Mouse (Mus musculus) spleen, embryonic (tissue): Measurements from ENCODE around the gene Crlf1.

Experiments
- CTCF ChIA-PET: fragments of 350-600 bp; sonication (Branson Sonifier 250); formaldehyde crosslinking; loops from one replicate; lab custom pipeline; 2022; lab: Charles Lee

Gene Crlf1

DNA sequence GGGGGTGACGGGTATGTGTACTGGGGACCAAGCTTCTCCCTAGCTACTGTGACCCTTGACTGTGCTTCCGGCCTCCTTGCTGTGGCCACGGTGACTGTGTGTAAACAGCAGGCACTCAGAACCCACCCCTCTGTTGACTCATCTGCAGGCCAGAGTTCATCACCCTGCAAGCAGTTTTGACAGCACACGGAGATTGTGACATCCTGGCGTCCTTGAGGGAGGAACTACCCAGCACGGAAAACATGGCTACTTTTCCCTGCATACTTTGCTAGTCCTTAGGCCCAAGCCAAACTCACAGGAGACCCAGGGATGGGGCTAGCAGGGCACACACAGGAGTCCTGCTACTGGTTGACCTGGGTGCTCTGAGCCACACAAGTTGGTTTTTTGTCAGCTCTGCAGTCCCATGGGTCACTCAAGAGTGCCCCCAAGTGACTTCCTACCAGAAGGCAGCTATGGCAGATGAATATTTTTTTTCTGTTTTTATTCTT is 51.3 kb downstream of the Crlf1 start:
- CTCF ChIA-PET = interaction anchor here (0.7 kb wide), 1 partner anchor 64 kb away, joined by 5 read pairs; no protein-coding TSS in a partner anchor

DNA sequence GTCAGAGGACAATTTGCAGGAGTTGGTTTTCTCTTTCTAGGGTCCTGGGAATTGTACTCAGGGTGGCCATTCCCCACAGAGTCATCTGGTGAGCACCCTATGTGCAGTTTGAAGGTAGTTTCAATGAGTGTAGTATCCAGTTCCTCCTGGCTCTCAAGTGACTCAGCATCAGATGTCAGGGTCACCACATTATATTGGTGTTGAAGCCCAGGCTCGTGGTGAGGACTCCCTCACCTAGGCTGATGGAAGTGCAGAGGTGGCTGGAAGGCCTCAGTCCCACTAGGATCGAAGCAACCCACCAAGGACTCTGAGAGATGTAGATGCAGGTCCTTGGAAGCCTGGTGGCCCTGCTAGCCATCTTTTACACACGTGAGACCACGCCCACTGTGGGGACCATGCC is 53.5 kb downstream of the Crlf1 start:
- CTCF ChIA-PET = no interaction called here

DNA sequence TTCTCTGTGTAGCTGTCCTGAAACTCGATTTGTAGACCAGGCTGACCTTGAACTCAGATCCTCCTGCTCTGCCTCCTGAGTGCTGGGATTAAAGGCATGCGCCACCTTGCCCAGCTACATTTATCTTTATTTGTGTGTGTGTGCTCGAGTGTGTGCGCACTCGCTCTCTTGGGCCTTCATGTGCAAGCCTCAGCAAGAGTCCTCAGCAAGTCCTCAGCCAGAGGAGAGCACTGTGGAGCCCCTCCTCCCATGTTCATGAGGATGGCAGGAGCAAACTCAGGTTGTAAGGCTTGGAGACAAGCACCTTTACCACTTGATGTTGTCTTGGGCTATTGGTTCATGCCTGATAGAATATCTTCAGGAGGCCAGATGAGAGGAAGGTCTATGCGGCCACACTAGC is 54.8 kb downstream of the Crlf1 start:
- CTCF ChIA-PET = interaction anchor here (0.6 kb wide), 1 partner anchor 11 kb away, joined by 3 read pairs; no protein-coding TSS in a partner anchor

GRCm38 (mm10) chr8:70549412-70550184 is 56.6 kb downstream of the Crlf1 start:
- CTCF ChIA-PET = interaction anchor here (0.5 to 0.7 kb wide), 3 partner anchors 18 to 253 kb away, joined by 3 to 4 read pairs (median 3); no protein-coding TSS in a partner anchor

GRCm38 (mm10) chr8:70551558-70552161 is 58.7 kb downstream of the Crlf1 start:
- CTCF ChIA-PET = interaction anchor here (0.6 kb wide), 1 partner anchor 23 kb away, joined by 8 read pairs; no protein-coding TSS in a partner anchor

DNA sequence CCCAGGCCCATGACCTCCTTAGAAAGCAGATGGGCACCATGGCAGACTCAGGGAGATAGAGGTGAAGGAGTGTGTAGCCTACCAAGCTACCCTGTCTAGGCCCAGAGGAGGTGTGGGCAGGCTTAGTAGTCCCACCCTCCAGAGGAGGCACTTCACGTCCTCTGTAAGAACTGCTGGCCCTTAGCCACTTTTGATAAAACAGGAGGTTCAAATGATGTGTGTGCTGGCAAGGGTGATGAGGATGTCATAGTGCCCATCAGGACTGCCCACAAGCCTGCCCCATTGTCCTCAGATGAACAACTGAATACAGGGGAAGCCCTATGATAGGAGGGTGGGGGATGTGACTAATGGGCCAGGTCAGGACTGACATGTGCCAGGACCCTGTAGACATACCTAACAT is 59.9 kb downstream of the Crlf1 start:
- CTCF ChIA-PET = interaction anchor here (0.8 kb wide), 1 partner anchor 26 kb away, joined by 3 read pairs; no protein-coding TSS in a partner anchor
